Mouse (Mus musculus): ENCODE measurements around the gene Ggct.

GRCm38 (mm10) chr6:54974501-54974900, 18.2 kb downstream of the Ggct start:
- TF ChIP-seq CTCF (IDR thresholded peaks at IDR 0.05; ENCODE audit: extremely low read depth, insufficient read depth, insufficient read length, insufficient replicate concordance) (peak; percentile 29; the same call in 1 of the 2 replicates), POLR2A (IDR thresholded peaks at IDR 0.05; ENCODE audit: low read depth, low read length) (no peak)

All from spleen, adult 2 months (tissue).